Mouse (Mus musculus): ENCODE data around the gene Magoh.

DNA sequence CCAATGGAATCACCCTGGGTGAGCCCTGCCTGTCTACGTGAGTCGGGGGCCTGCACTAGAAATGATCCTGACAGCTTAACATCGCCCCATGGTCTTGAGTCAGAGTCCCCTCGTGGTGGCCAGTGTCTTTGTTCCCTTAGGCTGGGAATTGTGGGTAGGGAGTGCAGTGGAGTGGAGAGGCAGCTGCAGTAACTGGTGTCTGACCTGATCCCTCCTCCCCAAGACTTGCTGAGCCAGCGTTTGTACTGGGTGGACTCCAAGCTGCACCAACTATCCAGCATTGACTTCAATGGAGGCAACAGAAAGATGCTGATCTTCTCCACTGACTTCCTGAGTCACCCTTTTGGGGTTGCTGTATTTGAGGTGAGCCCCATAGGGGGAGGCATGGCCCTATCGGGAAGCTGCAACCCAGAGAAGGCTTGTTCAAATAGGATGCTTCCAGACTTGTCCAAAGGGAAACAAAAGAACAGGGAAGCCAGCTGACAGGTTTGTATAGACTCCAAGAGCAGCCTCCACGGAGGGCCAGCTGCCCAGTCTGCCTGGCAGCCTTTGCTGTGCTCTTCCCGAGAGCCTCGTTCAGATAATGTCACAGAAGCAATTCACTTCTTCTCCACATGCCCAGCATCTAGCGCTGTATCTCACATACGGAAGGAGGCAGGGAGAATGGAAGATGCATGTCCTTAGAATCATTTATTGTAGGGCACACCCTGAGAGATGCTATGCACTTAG, 22.4 kb upstream of the Magoh start:
- no peak for TF ChIP-seq CTCF (IDR thresholded peaks at IDR 0.05; ENCODE audit: low read depth, low read length)
- no peak for TF ChIP-seq POLR2A (IDR thresholded peaks at IDR 0.05; ENCODE audit: extremely low read depth, insufficient read depth, low read length)

Measured in liver, adult 2 months (tissue).